ENCODE assay signal across 15 mouse cellular contexts in the genomic region with DNA sequence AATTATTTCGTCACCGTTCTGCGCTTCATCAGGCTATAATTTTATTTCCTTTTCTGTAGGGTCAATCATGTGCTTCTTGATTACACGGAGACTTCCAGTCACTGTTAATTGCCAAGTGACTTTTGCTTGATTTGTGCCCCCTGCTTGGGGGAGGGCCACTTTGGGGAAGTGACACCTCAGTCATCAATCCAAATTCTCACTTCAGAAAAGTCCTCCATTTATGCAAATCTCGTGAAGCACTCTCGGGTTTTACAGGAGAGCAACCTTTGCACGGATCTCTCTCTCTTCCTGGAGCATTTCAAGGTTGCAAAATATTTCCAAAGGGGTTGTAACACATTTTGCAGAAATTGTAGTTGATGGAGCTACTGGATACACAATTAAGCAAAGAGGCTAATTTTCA.
"Had no signal": no experiment of that assay in that cellular context is flagged by ENCODE, and none has a peak within 500 bp of the region (broad histone marks: within the 10 kb centered on the region; RNA-seq: fewer than 3 reads in every experiment).

No protein-coding gene starts in this region.

- H3K4me2 ChIP-seq: lung, embryonic 14.5 days; midbrain, embryonic 11.5 days; midbrain, embryonic 13.5 days; midbrain, embryonic 15.5 days; neural tube, embryonic 13.5 days; stomach, embryonic 15.5 days had no signal

- H3K27ac ChIP-seq: midbrain, embryonic 13.5 days; midbrain, embryonic 15.5 days; neural tube, embryonic 13.5 days; stomach, embryonic 15.5 days; stomach, postnatal 0 days had no signal

- H3K27me3 ChIP-seq: megakaryocyte, embryonic 14.5 days; midbrain, embryonic 13.5 days; midbrain, embryonic 15.5 days; neural tube, embryonic 13.5 days; stomach, embryonic 15.5 days had no signal

- H3K9me3 ChIP-seq: megakaryocyte, embryonic 14.5 days; midbrain, embryonic 13.5 days; midbrain, embryonic 15.5 days; neural tube, embryonic 13.5 days; stomach, embryonic 15.5 days had no signal

- H3K4me1 ChIP-seq: megakaryocyte, embryonic 14.5 days; stomach, embryonic 15.5 days had no signal

- H3K9ac ChIP-seq: lung, embryonic 14.5 days; midbrain, embryonic 13.5 days; midbrain, embryonic 15.5 days; neural tube, embryonic 13.5 days; stomach, embryonic 15.5 days had no signal

- H3K36me3 ChIP-seq: stomach, embryonic 15.5 days had no signal

- ATAC-seq: midbrain, embryonic 13.5 days; midbrain, embryonic 15.5 days had no signal

- DNase-seq: lung, adult 18-20 months; lung, embryonic 14.5 days; lung, postnatal 10 days; lung, postnatal 4 days; right cerebral cortex, postnatal 14 days; thymus, adult 2 months; thymus, postnatal 25 days; thymus, postnatal 4 days had no signal

- H3K4me3 ChIP-seq: megakaryocyte, embryonic 14.5 days; midbrain, embryonic 13.5 days; midbrain, embryonic 15.5 days; neural tube, embryonic 13.5 days; stomach, embryonic 15.5 days had no signal
